Comparison of ENCODE assay signal across 8 mouse cellular contexts in genomic region chr13:67332877-67333276, GRCm38 (mm10). TPM values are rescaled to one million over a fixed set of nuclear protein-coding genes. Genes with fewer than 3 reads are reported as not detected.
DNase-seq lines count a peak whose midpoint lies in the region; ATAC-seq and TF ChIP-seq lines count a peak whose summit lies in the region.

No protein-coding gene starts in this region.

- intact Hi-C loops in heart, postnatal 25 days (cut with DNase I), result loop anchor here (2.0 kb wide), 1 partner anchor 26 kb away; the partner anchor contains the start of gene Zfp457

- H3K79me2 ChIP-seq in MEL (ENCODE audit: control insufficient read depth, insufficient read depth, low read length, poor library complexity), result no peaks in the 10 kb centered on the region

- no peak for TF ChIP-seq CTCF in MEL (IDR thresholded peaks at IDR 0.05 in 2 of 3, conservative IDR thresholded peaks at IDR 0.05 in 1 of 3; ENCODE audit: control insufficient read depth in 1 of 3, insufficient read depth in 1 of 3, low read depth in 2 of 3, low read length in 3 of 3, poor library complexity in 1 of 3, severe bottlenecking in 1 of 3)

- peak overlapping the region; percentile 64 for H3K27ac ChIP-seq in heart, embryonic 15.5 days
- H3K27ac ChIP-seq in MEL (ENCODE audit: control insufficient read depth, low read depth, low read length), result no peak overlapping the region
- no peak overlapping the region for H3K27ac ChIP-seq in forebrain, embryonic 14.5 days (ENCODE audit: low read depth, low read length)
- no peak overlapping the region for H3K27ac ChIP-seq in liver, embryonic 11.5 days (ENCODE audit: low read depth, low read length)
- H3K27ac ChIP-seq in stomach, embryonic 16.5 days (ENCODE audit: low read length), result no peak overlapping the region

- no peak for TF ChIP-seq EP300 in MEL (IDR thresholded peaks at IDR 0.05; ENCODE audit: low read depth in 1 of 2, low read length in 2 of 2)

- DNase-seq in heart, postnatal 25 days (ENCODE audit: low spot score), result no peak
- DNase-seq in MEL (ENCODE audit: low read depth, low spot score), result no peak
- DNase-seq in forebrain, embryonic 14.5 days (ENCODE audit: low spot score), result peak; percentile 9
- DNase-seq in liver, embryonic 11.5 days (ENCODE audit: low spot score), result no peak
- no peak for DNase-seq in layer of hippocampus, postnatal 10 days (ENCODE audit: low spot score in 2 of 2)

- 67% methylated on average over 1 of the region's 1 CpGs for WGBS in heart, embryonic 15.5 days
- 85% methylated on average over 1 of the region's 1 CpGs for WGBS in forebrain, embryonic 14.5 days
- 62% methylated on average over 1 of the region's 1 CpGs for WGBS in liver, embryonic 11.5 days
- WGBS in stomach, embryonic 16.5 days, result 57% methylated on average over 1 of the region's 1 CpGs

- TF ChIP-seq RAD21 in MEL (IDR thresholded peaks at IDR 0.05; ENCODE audit: low read depth, low read length), result no peak

- peak overlapping the region; percentile 75 for H3K4me2 ChIP-seq in heart, embryonic 15.5 days
- H3K4me2 ChIP-seq in forebrain, embryonic 14.5 days (ENCODE audit: low read length), result peak overlapping the region; percentile 64
- H3K4me2 ChIP-seq in liver, embryonic 11.5 days, result peak overlapping the region; percentile 60
- H3K4me2 ChIP-seq in stomach, embryonic 16.5 days (ENCODE audit: low read depth, low read length), result peak overlapping the region; percentile 53

- peak overlapping the region; percentile 65 for H3K4me3 ChIP-seq in heart, embryonic 15.5 days
- H3K4me3 ChIP-seq in MEL (ENCODE audit: control insufficient read depth in 1 of 2, insufficient read depth in 1 of 2, low read depth in 2 of 2, low read length in 2 of 2), result peak overlapping the region; percentile 59 to 67; a peak in 3 of 4 replicates
- peak overlapping the region; percentile 42 for H3K4me3 ChIP-seq in forebrain, embryonic 14.5 days (ENCODE audit: low read depth, low read length)
- peak overlapping the region; percentile 62 for H3K4me3 ChIP-seq in liver, embryonic 11.5 days (ENCODE audit: low read depth, low read length)
- peak overlapping the region; percentile 53 for H3K4me3 ChIP-seq in stomach, embryonic 16.5 days (replicated peaks; ENCODE audit: low read length)

- H3K9ac ChIP-seq in heart, embryonic 15.5 days, result peak overlapping the region; percentile 59
- H3K9ac ChIP-seq in MEL (ENCODE audit: control insufficient read depth, low read depth, low read length, poor library complexity, severe bottlenecking), result no peak overlapping the region
- peak overlapping the region; percentile 70 for H3K9ac ChIP-seq in forebrain, embryonic 14.5 days (ENCODE audit: low read length)
- H3K9ac ChIP-seq in liver, embryonic 11.5 days (ENCODE audit: low read depth, low read length), result peak overlapping the region; percentile 37; the same call in 1 of the 2 replicates
- H3K9ac ChIP-seq in stomach, embryonic 16.5 days (ENCODE audit: low read length), result peak overlapping the region; percentile 75

- peaks cover 4% of the 10 kb centered on the region; the same call in 1 of the 2 replicates for H3K4me1 ChIP-seq in heart, embryonic 15.5 days (replicated peaks)
- no peaks in the 10 kb centered on the region for H3K4me1 ChIP-seq in MEL (ENCODE audit: control insufficient read depth in 1 of 2, insufficient read depth in 2 of 2, low read length in 2 of 2)
- H3K4me1 ChIP-seq in forebrain, embryonic 14.5 days (ENCODE audit: control insufficient read depth, insufficient read depth, low read length), result peaks cover 4% of the 10 kb centered on the region; the same call in 1 of the 2 replicates
- H3K4me1 ChIP-seq in liver, embryonic 11.5 days (replicated peaks; ENCODE audit: control insufficient read depth, insufficient read depth, low read length), result 0 out of 2 replicates have a peak, but pooled peaks cover 5% of the 10 kb centered on the region
- H3K4me1 ChIP-seq in stomach, embryonic 16.5 days (ENCODE audit: control insufficient read depth, insufficient read depth, low read length), result 0 out of 2 replicates have a peak, but pooled peaks cover 3% of the 10 kb centered on the region

- H3K36me3 ChIP-seq in heart, embryonic 15.5 days, result no peaks in the 10 kb centered on the region
- 0 out of 4 replicates have a peak, but pooled peaks cover 0 to 2% of the 10 kb centered on the region in 2 experiments for H3K36me3 ChIP-seq in MEL (ENCODE audit: control insufficient read depth in 1 of 2, insufficient read depth in 2 of 2, low read length in 2 of 2)
- H3K36me3 ChIP-seq in forebrain, embryonic 14.5 days (ENCODE audit: control insufficient read depth, insufficient read depth, low read length), result no peaks in the 10 kb centered on the region
- no peaks in the 10 kb centered on the region; the same call in 1 of the 2 replicates for H3K36me3 ChIP-seq in liver, embryonic 11.5 days (ENCODE audit: control insufficient read depth, insufficient read depth, low read length)
- no peaks in the 10 kb centered on the region for H3K36me3 ChIP-seq in stomach, embryonic 16.5 days (ENCODE audit: control insufficient read depth, insufficient read depth, low read length)

- TF ChIP-seq POLR2A in MEL (IDR thresholded peaks at IDR 0.05; ENCODE audit: control insufficient read depth in 1 of 2, insufficient read depth in 1 of 2, low read depth in 1 of 2, low read length in 2 of 2, poor library complexity in 1 of 2), result no peak

- ATAC-seq in heart, embryonic 15.5 days (replicated peaks; ENCODE audit: insufficient number of reproducible peaks, insufficient read depth, low FRiP score, low read depth), result no peak
- peak; percentile 47; the same call in 1 of the 2 replicates for ATAC-seq in forebrain, embryonic 14.5 days
- 0 out of 2 replicates have a peak, but pooled peaks have one; percentile 6 for ATAC-seq in liver, embryonic 11.5 days (replicated peaks; ENCODE audit: low FRiP score)
- peak; percentile 2; the same call in 1 of the 2 replicates for ATAC-seq in stomach, embryonic 16.5 days (ENCODE audit: insufficient read depth, low FRiP score)
- ATAC-seq in megakaryocyte-erythroid progenitor cell, adult 5-6 weeks (replicated peaks; ENCODE audit: low FRiP score, low TSS enrichment, poor library complexity, severe bottlenecking), result no peak

- no peaks in the 10 kb centered on the region for H3K27me3 ChIP-seq in heart, embryonic 15.5 days
- H3K27me3 ChIP-seq in MEL (ENCODE audit: control insufficient read depth in 1 of 2, insufficient read depth in 2 of 2, low read length in 2 of 2), result no peaks in the 10 kb centered on the region
- no peaks in the 10 kb centered on the region for H3K27me3 ChIP-seq in forebrain, embryonic 14.5 days (replicated peaks; ENCODE audit: control insufficient read depth, insufficient read depth, low read length)
- H3K27me3 ChIP-seq in liver, embryonic 11.5 days (replicated peaks; ENCODE audit: control insufficient read depth, insufficient read depth, low read length), result no peaks in the 10 kb centered on the region
- H3K27me3 ChIP-seq in stomach, embryonic 16.5 days (ENCODE audit: control insufficient read depth, insufficient read depth, low read length), result no peaks in the 10 kb centered on the region

- H3K9me3 ChIP-seq in heart, embryonic 15.5 days (replicated peaks), result no peaks in the 10 kb centered on the region
- no peaks in the 10 kb centered on the region for H3K9me3 ChIP-seq in MEL (replicated peaks; ENCODE audit: insufficient read depth, low read length)
- H3K9me3 ChIP-seq in forebrain, embryonic 14.5 days (replicated peaks; ENCODE audit: control insufficient read depth, low read length), result no peaks in the 10 kb centered on the region
- no peaks in the 10 kb centered on the region; the same call in 1 of the 2 replicates for H3K9me3 ChIP-seq in liver, embryonic 11.5 days (ENCODE audit: control insufficient read depth, low read length)
- H3K9me3 ChIP-seq in stomach, embryonic 16.5 days (replicated peaks; ENCODE audit: control insufficient read depth, low read length), result 0 out of 2 replicates have a peak, but pooled peaks cover 3% of the 10 kb centered on the region

RNA-seq across cellular contexts. Expression of gene Zfp595, which starts 0.5 kb away (rescaled TPM):
- 1.4 and 1.5 TPM in 2 replicates for polyA plus RNA-seq in heart, embryonic 15.5 days (2015; fragmentation: Nextera tagmentation; extraction: Ambion mirVana)
- 1 to 10 TPM; 1.6 to 2.2 TPM for total RNA-seq in heart, postnatal 25 days (2021)
- 3.2 and 3.9 TPM in 2 replicates for total RNA-seq in MEL (2012; rRNA removed)
- 1 to 10 TPM in 1 of 2 experiments, not detected in 1; 2.6 TPM for polyA plus RNA-seq in MEL (2012; ENCODE audit: insufficient read depth in 1 of 2, insufficient read length in 2 of 2, low read depth in 1 of 2, low replicate concordance in 2 of 2, missing spikeins in 1 of 2)
- polyA plus RNA-seq in forebrain, embryonic 14.5 days (2014; fragmentation: Nextera tagmentation; extraction: Ambion mirVana), result 2.0 and 2.1 TPM in 2 replicates
- 2.0 and 2.3 TPM in 2 replicates for polyA plus RNA-seq in liver, embryonic 11.5 days (2014; fragmentation: Nextera tagmentation; extraction: Ambion mirVana)
- 2.6 and 3.1 TPM in 2 replicates for polyA plus RNA-seq in stomach, embryonic 16.5 days (2015; fragmentation: Nextera tagmentation; extraction: Ambion mirVana)
- 5.2 and 11.6 TPM in 2 replicates for total RNA-seq in megakaryocyte-erythroid progenitor cell, adult 5-6 weeks (2014; fragmentation: Nextera tagmentation)
- 4.9 and 8.2 TPM in 2 replicates for total RNA-seq in megakaryocyte-erythroid progenitor cell, adult 5-6 weeks (2017)
- 1 to 10 TPM; 2.6 to 3.2 TPM for total RNA-seq in layer of hippocampus, postnatal 10 days (2021)

RNA-seq across cellular contexts. Expression of gene Zfp457, which starts 26.6 kb away (rescaled TPM):
- polyA plus RNA-seq in heart, embryonic 15.5 days (2015; fragmentation: Nextera tagmentation; extraction: Ambion mirVana), result 0.83 and 1.0 TPM in 2 replicates
- 1 to 10 TPM; 3.6 to 3.7 TPM for total RNA-seq in heart, postnatal 25 days (2021)
- 1.1 and 1.7 TPM in 2 replicates for total RNA-seq in MEL (2012; rRNA removed)
- polyA plus RNA-seq in MEL (2012; ENCODE audit: insufficient read depth in 1 of 2, insufficient read length in 2 of 2, low read depth in 1 of 2, low replicate concordance in 2 of 2, missing spikeins in 1 of 2), result 1 to 10 TPM in 1 of 2 experiments, not detected in 1; 1.4 TPM
- polyA plus RNA-seq in forebrain, embryonic 14.5 days (2014; fragmentation: Nextera tagmentation; extraction: Ambion mirVana), result 0.34 and 1.1 TPM in 2 replicates
- polyA plus RNA-seq in liver, embryonic 11.5 days (2014; fragmentation: Nextera tagmentation; extraction: Ambion mirVana), result 0.40 TPM in 1 of 2 replicates, not detected in the other
- 0.42 and 0.85 TPM in 2 replicates for polyA plus RNA-seq in stomach, embryonic 16.5 days (2015; fragmentation: Nextera tagmentation; extraction: Ambion mirVana)
- total RNA-seq in megakaryocyte-erythroid progenitor cell, adult 5-6 weeks (2014; fragmentation: Nextera tagmentation), result 2.5 and 4.3 TPM in 2 replicates
- total RNA-seq in megakaryocyte-erythroid progenitor cell, adult 5-6 weeks (2017), result 1.0 TPM in 1 of 2 replicates, not detected in the other
- total RNA-seq in layer of hippocampus, postnatal 10 days (2021), result 1 to 10 TPM; 5.3 TPM

RNA-seq across cellular contexts. Expression of gene Gm28044, which starts 27.5 kb away (rescaled TPM):
- polyA plus RNA-seq in heart, embryonic 15.5 days (2015; fragmentation: Nextera tagmentation; extraction: Ambion mirVana), result not detected in 2 replicates
- total RNA-seq in heart, postnatal 25 days (2021), result 1 to 10 TPM; 2.3 to 2.5 TPM
- total RNA-seq in MEL (2012; rRNA removed), result 2.5 and 3.6 TPM in 2 replicates
- 1 to 10 TPM in 1 of 2 experiments, not detected in 1; 1.1 TPM for polyA plus RNA-seq in MEL (2012; ENCODE audit: insufficient read depth in 1 of 2, insufficient read length in 2 of 2, low read depth in 1 of 2, low replicate concordance in 2 of 2, missing spikeins in 1 of 2)
- 0.67 TPM in 1 of 2 replicates, not detected in the other for polyA plus RNA-seq in forebrain, embryonic 14.5 days (2014; fragmentation: Nextera tagmentation; extraction: Ambion mirVana)
- polyA plus RNA-seq in liver, embryonic 11.5 days (2014; fragmentation: Nextera tagmentation; extraction: Ambion mirVana), result 0.41 and 0.58 TPM in 2 replicates
- 0.28 TPM in 1 of 2 replicates, not detected in the other for polyA plus RNA-seq in stomach, embryonic 16.5 days (2015; fragmentation: Nextera tagmentation; extraction: Ambion mirVana)
- total RNA-seq in megakaryocyte-erythroid progenitor cell, adult 5-6 weeks (2014; fragmentation: Nextera tagmentation), result 6.6 and 13.8 TPM in 2 replicates
- total RNA-seq in megakaryocyte-erythroid progenitor cell, adult 5-6 weeks (2017), result 3.5 TPM in 1 of 2 replicates, not detected in the other
- 1 to 10 TPM; 1.1 to 1.2 TPM for total RNA-seq in layer of hippocampus, postnatal 10 days (2021)

RNA-seq across cellular contexts. Expression of gene Zfp953, which starts 27.5 kb away (rescaled TPM):
- 0.67 and 0.72 TPM in 2 replicates for polyA plus RNA-seq in heart, embryonic 15.5 days (2015; fragmentation: Nextera tagmentation; extraction: Ambion mirVana)
- total RNA-seq in heart, postnatal 25 days (2021), result 1 to 10 TPM; 1.2 to 1.5 TPM
- 0.75 and 0.81 TPM in 2 replicates for total RNA-seq in MEL (2012; rRNA removed)
- under 1 TPM in 1 of 2 experiments, not detected in 1; 0.84 TPM for polyA plus RNA-seq in MEL (2012; ENCODE audit: insufficient read depth in 1 of 2, insufficient read length in 2 of 2, low read depth in 1 of 2, low replicate concordance in 2 of 2, missing spikeins in 1 of 2)
- polyA plus RNA-seq in forebrain, embryonic 14.5 days (2014; fragmentation: Nextera tagmentation; extraction: Ambion mirVana), result 0.88 TPM in 2 replicates
- polyA plus RNA-seq in liver, embryonic 11.5 days (2014; fragmentation: Nextera tagmentation; extraction: Ambion mirVana), result 1.5 and 1.9 TPM in 2 replicates
- 1.4 and 1.5 TPM in 2 replicates for polyA plus RNA-seq in stomach, embryonic 16.5 days (2015; fragmentation: Nextera tagmentation; extraction: Ambion mirVana)
- 6.1 and 7.5 TPM in 2 replicates for total RNA-seq in megakaryocyte-erythroid progenitor cell, adult 5-6 weeks (2014; fragmentation: Nextera tagmentation)
- total RNA-seq in megakaryocyte-erythroid progenitor cell, adult 5-6 weeks (2017), result 6.3 and 10.5 TPM in 2 replicates
- total RNA-seq in layer of hippocampus, postnatal 10 days (2021), result under 1 TPM; 0.66 to 0.91 TPM

RNA-seq across cellular contexts. Expression of gene Gm28041, which starts 42.7 kb away (rescaled TPM):
- 0.35 and 1.1 TPM in 2 replicates for polyA plus RNA-seq in heart, embryonic 15.5 days (2015; fragmentation: Nextera tagmentation; extraction: Ambion mirVana)
- 1 to 10 TPM in 1 of 2 experiments, under 1 TPM in 1; 0.70 to 2.1 TPM for total RNA-seq in heart, postnatal 25 days (2021)
- total RNA-seq in MEL (2012; rRNA removed), result 0.23 and 0.65 TPM in 2 replicates
- under 1 TPM in 1 of 2 experiments, not detected in 1; 0.18 TPM for polyA plus RNA-seq in MEL (2012; ENCODE audit: insufficient read depth in 1 of 2, insufficient read length in 2 of 2, low read depth in 1 of 2, low replicate concordance in 2 of 2, missing spikeins in 1 of 2)
- not detected in 2 replicates for polyA plus RNA-seq in forebrain, embryonic 14.5 days (2014; fragmentation: Nextera tagmentation; extraction: Ambion mirVana)
- polyA plus RNA-seq in liver, embryonic 11.5 days (2014; fragmentation: Nextera tagmentation; extraction: Ambion mirVana), result 0.62 TPM in 1 of 2 replicates, not detected in the other
- 0.36 and 0.50 TPM in 2 replicates for polyA plus RNA-seq in stomach, embryonic 16.5 days (2015; fragmentation: Nextera tagmentation; extraction: Ambion mirVana)
- 0.66 TPM in 1 of 2 replicates, not detected in the other for total RNA-seq in megakaryocyte-erythroid progenitor cell, adult 5-6 weeks (2014; fragmentation: Nextera tagmentation)
- total RNA-seq in megakaryocyte-erythroid progenitor cell, adult 5-6 weeks (2017), result 2.3 TPM in 1 of 2 replicates, not detected in the other
- total RNA-seq in layer of hippocampus, postnatal 10 days (2021), result not detected

Comparison
In these comparisons a context has a peak if more than half of its experiments do, and no peak if none do; other contexts are left out.
1. ATAC-seq: peak in forebrain, embryonic 14.5 days (single experiment), liver, embryonic 11.5 days (single experiment) and stomach, embryonic 16.5 days (single experiment); none in heart, embryonic 15.5 days (single experiment) and megakaryocyte-erythroid progenitor cell, adult 5-6 weeks (single experiment).
2. Peak in every context shown above with its lines, with median percentiles within 50 percentile points of each other: H3K4me2 ChIP-seq and H3K4me3 ChIP-seq.